Comparison of ENCODE assay signal across 12 mouse cellular contexts in genomic region chr12:16276301-16276700, GRCm38 (mm10).
"Had no signal": no experiment of that assay in that cellular context is flagged by ENCODE, and none has a peak within 500 bp of the region (broad histone marks: within the 10 kb centered on the region; RNA-seq: fewer than 3 reads in every experiment).

No protein-coding gene starts in this region.

- H3K36me3 ChIP-seq: limb, embryonic 10.5 days; liver, embryonic 15.5 days; midbrain, embryonic 13.5 days had no signal

- H3K4me1 ChIP-seq: limb, embryonic 10.5 days; liver, embryonic 15.5 days had no signal

- ATAC-seq: lung, postnatal 0 days had no signal

- H3K27me3 ChIP-seq: liver, embryonic 15.5 days; midbrain, embryonic 13.5 days had no signal

- H3K27ac ChIP-seq: layer of hippocampus, adult 2 months; limb, embryonic 10.5 days; liver, embryonic 15.5 days; midbrain, embryonic 13.5 days had no signal

- H3K9ac ChIP-seq: liver, embryonic 15.5 days; midbrain, embryonic 13.5 days had no signal

- DNase-seq: kidney, postnatal 10 days; kidney, postnatal 4 days; lung, adult 2 months; lung, postnatal 36 days; right cerebral cortex, postnatal 14 days; thymus, postnatal 36 days had no signal

- H3K9me3 ChIP-seq: limb, embryonic 10.5 days; liver, embryonic 15.5 days; midbrain, embryonic 13.5 days had no signal

- H3K4me3 ChIP-seq: layer of hippocampus, adult 2 months; limb, embryonic 10.5 days; liver, embryonic 15.5 days; midbrain, embryonic 13.5 days had no signal

- H3K4me2 ChIP-seq: liver, embryonic 11.5 days; liver, embryonic 15.5 days; midbrain, embryonic 13.5 days had no signal
